Mouse (Mus musculus) naive thymus-derived CD4-positive, alpha-beta T cell, adult 2 months (primary cell): ENCODE data around the gene Msh5.

Source experiments
- DNase-seq: peaks from one replicate; pipeline ENCODE4 v3.0.0-alpha.2; 2011; ENCODE audit warnings: low read depth

The Msh5 gene

GRCm38 (mm10) chr17:35070556-35071229 is 24.1 kb upstream of the Msh5 start:
- no peak for DNase-seq

- DNase-seq: no peak
Measured at GRCm38 (mm10) chr17:35068213-35068914, 21.8 kb upstream of the Msh5 start.

- no peak for DNase-seq
Measured at GRCm38 (mm10) chr17:35066084-35066483, 19.5 kb upstream of the Msh5 start, which contains the start of gene Mpig6b. Gene Mpig6b, minus strand, starts transcription at chr17:35066184.

GRCm38 (mm10) chr17:35064951-35065947 is 18.7 kb upstream of the Msh5 start, which contains the start of gene Ly6g6c:
Gene Ly6g6c, plus strand, starts transcription at chr17:35065388.
- peak; percentile 54 for DNase-seq

GRCm38 (mm10) chr17:35064378-35064877 is 17.9 kb upstream of the Msh5 start:
- no peak for DNase-seq

GRCm38 (mm10) chr17:35063466-35063865 is 16.9 kb upstream of the Msh5 start:
- no peak for DNase-seq

GRCm38 (mm10) chr17:35061299-35061698 is 14.8 kb upstream of the Msh5 start:
- DNase-seq: no peak

- no peak for DNase-seq
Measured at GRCm38 (mm10) chr17:35060737-35061297, 14.3 kb upstream of the Msh5 start.

- no peak for DNase-seq
Measured at GRCm38 (mm10) chr17:35060071-35060470, 13.5 kb upstream of the Msh5 start.

- peak; percentile 90 for DNase-seq
Measured at GRCm38 (mm10) chr17:35058911-35059892, 12.7 kb upstream of the Msh5 start, which contains the start of gene Ddah2. Gene Ddah2, plus strand, starts transcription at chr17:35059035.

GRCm38 (mm10) chr17:35058316-35058715 is 11.8 kb upstream of the Msh5 start:
- DNase-seq: no peak

- DNase-seq: no peak
Measured at GRCm38 (mm10) chr17:35057090-35057489, 10.5 kb upstream of the Msh5 start.

GRCm38 (mm10) chr17:35055691-35056495 is 9.3 kb upstream of the Msh5 start:
- no peak for DNase-seq

GRCm38 (mm10) chr17:35052271-35052798 is 5.8 kb upstream of the Msh5 start:
- no peak for DNase-seq

- peak; percentile 80 for DNase-seq
Measured at GRCm38 (mm10) chr17:35051156-35052086, 4.9 kb upstream of the Msh5 start.

- DNase-seq: peak; percentile 70
Measured at GRCm38 (mm10) chr17:35050126-35050750, 3.7 kb upstream of the Msh5 start.

- peak; percentile 53 for DNase-seq
Measured at GRCm38 (mm10) chr17:35049561-35050016, 3.0 kb upstream of the Msh5 start, which contains the start of gene Clic1. Gene Clic1, plus strand, starts transcription at chr17:35049966.
